In the genomic region with DNA sequence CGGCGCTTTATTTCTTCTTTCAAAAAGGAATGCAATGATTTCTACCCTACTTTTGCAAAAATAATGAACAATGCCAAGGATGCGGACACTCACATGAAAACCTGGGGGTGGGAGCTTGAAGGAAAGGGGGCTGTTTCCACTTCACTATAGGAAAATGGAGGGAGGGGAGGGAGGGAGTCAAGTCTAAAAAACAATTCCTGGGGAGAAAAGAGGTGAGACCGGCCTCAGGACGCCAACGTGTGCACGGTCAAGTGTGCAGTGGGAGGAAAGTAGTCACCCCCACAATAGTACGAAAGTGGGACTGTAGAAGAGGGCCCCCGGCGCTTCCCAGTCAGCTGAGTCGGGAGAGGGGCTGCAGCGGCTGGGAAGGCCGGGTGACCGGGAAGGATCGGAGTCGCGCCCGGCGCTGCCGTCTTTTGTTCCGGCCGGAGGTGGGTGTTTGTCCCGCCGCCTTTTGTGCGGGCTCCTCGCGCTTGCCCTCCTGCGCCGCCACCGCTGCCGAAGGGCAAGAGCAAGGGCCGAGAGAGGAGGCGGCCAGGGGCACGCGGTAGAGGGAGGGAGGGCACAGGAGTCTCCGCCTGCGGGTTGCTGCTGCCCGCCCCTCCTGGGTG, we compare ENCODE assay signal across 8 mouse cellular contexts. TPM values are rescaled to one million over a fixed set of nuclear protein-coding genes. Genes with fewer than 3 reads are reported as not detected.
DNase-seq lines count a peak whose midpoint lies in the region; ATAC-seq and TF ChIP-seq lines count a peak whose summit lies in the region.

No protein-coding gene starts in this region.

- no peak for TF ChIP-seq CTCF in layer of hippocampus, adult 2 months (conservative IDR thresholded peaks at IDR 0.05)
- TF ChIP-seq CTCF in forebrain, postnatal 0 days (IDR thresholded peaks at IDR 0.05; ENCODE audit: low read depth) = no peak

- H3K36me3 ChIP-seq in forebrain, postnatal 0 days (ENCODE audit: insufficient read depth) = no peaks in the 10 kb centered on the region
- no peaks in the 10 kb centered on the region for H3K36me3 ChIP-seq in kidney, embryonic 14.5 days (ENCODE audit: control insufficient read depth, insufficient read depth, low read length)

- no peaks in the 10 kb centered on the region for H3K27me3 ChIP-seq in forebrain, postnatal 0 days (ENCODE audit: insufficient read depth, low read length)
- H3K27me3 ChIP-seq in kidney, embryonic 14.5 days (ENCODE audit: control insufficient read depth, insufficient read depth, low read length) = peaks cover 29% of the 10 kb centered on the region

- H3K27ac ChIP-seq in layer of hippocampus, adult 2 months = peak overlapping the region; percentile 95
- H3K27ac ChIP-seq in forebrain, postnatal 0 days (ENCODE audit: low read depth, low read length) = peak overlapping the region; percentile 99
- H3K27ac ChIP-seq in kidney, embryonic 14.5 days (ENCODE audit: low read depth, low read length) = no peak overlapping the region

- WGBS in forebrain, postnatal 0 days = under 1% methylated on average over 38 of the region's 38 CpGs
- WGBS in kidney, embryonic 14.5 days = under 1% methylated on average over 38 of the region's 38 CpGs

- no peak for ATAC-seq in forebrain, postnatal 0 days
- ATAC-seq in kidney, embryonic 14.5 days (ENCODE audit: low FRiP score, low TSS enrichment) = no peak

- H3K4me1 ChIP-seq in forebrain, postnatal 0 days (ENCODE audit: insufficient read depth) = no peaks in the 10 kb centered on the region
- H3K4me1 ChIP-seq in kidney, embryonic 14.5 days (ENCODE audit: control insufficient read depth, insufficient read depth, low read length) = 0 out of 2 replicates have a peak, but pooled peaks cover 16% of the 10 kb centered on the region

- no peaks in the 10 kb centered on the region for H3K9me3 ChIP-seq in forebrain, postnatal 0 days (ENCODE audit: low read length)
- no peaks in the 10 kb centered on the region for H3K9me3 ChIP-seq in kidney, embryonic 14.5 days (ENCODE audit: control insufficient read depth, low read length)

- no peak for DNase-seq in layer of hippocampus, adult 2 months (ENCODE audit: low spot score in 2 of 2)
- DNase-seq in layer of hippocampus, postnatal 36 days = no peak
- peak; percentile 27 for DNase-seq in adrenal gland, adult 8-10 months
- no peak for DNase-seq in forebrain, postnatal 0 days
- DNase-seq in lung, postnatal 4 days = peak; percentile 53 to 58
- DNase-seq in spleen, postnatal 14 days (ENCODE audit: low spot score in 2 of 2) = peak; percentile 51
- DNase-seq in yolk sac, embryonic 10.5 days (ENCODE audit: low spot score) = no peak

- H3K4me2 ChIP-seq in forebrain, postnatal 0 days (ENCODE audit: low read depth) = peak overlapping the region; percentile 98
- H3K4me2 ChIP-seq in kidney, embryonic 14.5 days (replicated peaks; ENCODE audit: low read depth, low read length) = peak overlapping the region; percentile 87

- H3K9ac ChIP-seq in forebrain, postnatal 0 days = peak overlapping the region; percentile 96
- peak overlapping the region; percentile 60; the same call in 1 of the 2 replicates for H3K9ac ChIP-seq in kidney, embryonic 14.5 days (ENCODE audit: low read depth, low read length)

- H3K4me3 ChIP-seq in layer of hippocampus, adult 2 months = peak overlapping the region; percentile 79
- peak overlapping the region; percentile 69 for H3K4me3 ChIP-seq in forebrain, postnatal 0 days (ENCODE audit: low read depth, low read length)
- H3K4me3 ChIP-seq in kidney, embryonic 14.5 days (ENCODE audit: low read length) = peak overlapping the region; percentile 50

RNA-seq across cellular contexts. Expression of a gene that starts 1.0 kb away (rescaled TPM):
- 100 to 1,000 TPM; 117 to 121 TPM for total RNA-seq in layer of hippocampus, adult 2 months (2021)
- 100 to 1,000 TPM; 112 to 113 TPM for total RNA-seq in layer of hippocampus, postnatal 36 days (2021)
- total RNA-seq in adrenal gland, adult 8-10 months (2022) = 1 to 10 TPM; 4.3 to 8.6 (median 5.7) TPM
- total RNA-seq in forebrain, postnatal 0 days (2014; rRNA removed) = 70.8 and 85.9 TPM in 2 replicates
- polyA plus RNA-seq in forebrain, postnatal 0 days (2015; fragmentation: Nextera tagmentation; extraction: Ambion mirVana) = 173 and 174 TPM in 2 replicates
- polyA plus RNA-seq in kidney, embryonic 14.5 days (2014; fragmentation: Nextera tagmentation; extraction: Ambion mirVana) = 2.6 and 2.8 TPM in 2 replicates

RNA-seq across cellular contexts. Expression of a gene that starts 4.0 kb away (rescaled TPM):
- 1 to 10 TPM; 1.3 to 1.7 TPM for total RNA-seq in layer of hippocampus, adult 2 months (2021)
- 1 to 10 TPM; 1.4 to 1.6 TPM for total RNA-seq in layer of hippocampus, postnatal 36 days (2021)
- not detected for total RNA-seq in adrenal gland, adult 8-10 months (2022)
- total RNA-seq in forebrain, postnatal 0 days (2014; rRNA removed) = 1.8 TPM in 1 of 2 replicates, not detected in the other
- 0.26 and 0.63 TPM in 2 replicates for polyA plus RNA-seq in forebrain, postnatal 0 days (2015; fragmentation: Nextera tagmentation; extraction: Ambion mirVana)
- polyA plus RNA-seq in kidney, embryonic 14.5 days (2014; fragmentation: Nextera tagmentation; extraction: Ambion mirVana) = not detected in 2 replicates

Comparison
In these comparisons a context has a peak if more than half of its experiments do, and no peak if none do; other contexts are left out.
1. DNase-seq: peak in adrenal gland, adult 8-10 months (single experiment), lung, postnatal 4 days (2 of 2) and spleen, postnatal 14 days (2 of 2); none in layer of hippocampus, adult 2 months (0 of 2), layer of hippocampus, postnatal 36 days (0 of 2), forebrain, postnatal 0 days (single experiment) and yolk sac, embryonic 10.5 days (single experiment).
2. Peak in every context shown above with its lines, with median percentiles within 50 percentile points of each other: H3K4me3 ChIP-seq.